Mouse (Mus musculus): ENCODE measurements around the gene Tulp3.
"Not testable (repeated sequence)": the region's sequence is repeated elsewhere in the genome, so short reads cannot be mapped to it uniquely, and the experiment has no call there.

Tulp3 gene

GRCm38 (mm10) chr6:128358999-128359398, 3.3 kb upstream of the Tulp3 start:
- peak; percentile 64 for DNase-seq (ENCODE audit: low read depth, low spot score)

- DNase-seq (ENCODE audit: low read depth, low spot score), result peak; percentile 68
Observed at GRCm38 (mm10) chr6:128355201-128355681, 410 bp downstream of the Tulp3 start.

GRCm38 (mm10) chr6:128354140-128354539, 1.5 kb downstream of the Tulp3 start:
- DNase-seq (ENCODE audit: low read depth, low spot score), result no peak

GRCm38 (mm10) chr6:128349711-128350110, 5.9 kb downstream of the Tulp3 start:
- peak; percentile 33 for DNase-seq (ENCODE audit: low read depth, low spot score)

GRCm38 (mm10) chr6:128346782-128347181, 8.9 kb downstream of the Tulp3 start:
- DNase-seq (ENCODE audit: low read depth, low spot score), result no peak

- no peak for DNase-seq (ENCODE audit: low read depth, low spot score)
Observed at GRCm38 (mm10) chr6:128345623-128346022, 10.0 kb downstream of the Tulp3 start.

- DNase-seq (ENCODE audit: low read depth, low spot score), result no peak
Observed at GRCm38 (mm10) chr6:128341956-128342723, 13.5 kb downstream of the Tulp3 start.

- DNase-seq (ENCODE audit: low read depth, low spot score), result no peak
Observed at GRCm38 (mm10) chr6:128338876-128339275, 16.8 kb downstream of the Tulp3 start.

- no peak for DNase-seq (ENCODE audit: low read depth, low spot score)
Observed at GRCm38 (mm10) chr6:128337467-128337866, 18.2 kb downstream of the Tulp3 start.

- peak; percentile 82 for DNase-seq (ENCODE audit: low read depth, low spot score)
Observed at GRCm38 (mm10) chr6:128334397-128335124, 21.1 kb downstream of the Tulp3 start.

GRCm38 (mm10) chr6:128318317-128318716, 37.3 kb downstream of the Tulp3 start:
- peak; percentile 79 for DNase-seq (ENCODE audit: low read depth, low spot score)

- no peak for DNase-seq (ENCODE audit: low read depth, low spot score)
Observed at GRCm38 (mm10) chr6:128315597-128315996, 40.1 kb downstream of the Tulp3 start.

GRCm38 (mm10) chr6:128314796-128315195, 40.9 kb downstream of the Tulp3 start:
- no peak for DNase-seq (ENCODE audit: low read depth, low spot score)

- peak; percentile 89 for DNase-seq (ENCODE audit: low read depth, low spot score)
Observed at GRCm38 (mm10) chr6:128308311-128308710, 47.3 kb downstream of the Tulp3 start.

GRCm38 (mm10) chr6:128304801-128305200, 50.9 kb downstream of the Tulp3 start:
- no peak for DNase-seq (ENCODE audit: low read depth, low spot score)

- DNase-seq (ENCODE audit: low read depth, low spot score), result not testable (repeated sequence)
Observed at GRCm38 (mm10) chr6:128302640-128303039, 53.0 kb downstream of the Tulp3 start.

GRCm38 (mm10) chr6:128301891-128302290, 53.8 kb downstream of the Tulp3 start:
- no peak for DNase-seq (ENCODE audit: low read depth, low spot score)

- DNase-seq (ENCODE audit: low read depth, low spot score), result no peak
Observed at GRCm38 (mm10) chr6:128301458-128301857, 54.2 kb downstream of the Tulp3 start.

GRCm38 (mm10) chr6:128300134-128301001, 55.3 kb downstream of the Tulp3 start, which contains the start of gene Tead4:
Gene Tead4, minus strand, starts transcription at chr6:128300823.
- peak; percentile 73 for DNase-seq (ENCODE audit: low read depth, low spot score)

GRCm38 (mm10) chr6:128299292-128300133, 56.1 kb downstream of the Tulp3 start:
- no peak for DNase-seq (ENCODE audit: low read depth, low spot score)

GRCm38 (mm10) chr6:128298246-128298645, 57.4 kb downstream of the Tulp3 start:
- no peak for DNase-seq (ENCODE audit: low read depth, low spot score)

Measured in mesoderm, embryonic 11.5 days (tissue).